Mouse (Mus musculus): Measurements from ENCODE around the gene Commd2. TPM values are rescaled to one million over a fixed set of nuclear protein-coding genes. Genes with fewer than 3 reads are reported as not detected.

Gene Commd2
- 27.0 and 32.4 TPM in 2 replicates for polyA plus RNA-seq (2011; ENCODE audit: insufficient read depth, insufficient read length, low read depth, missing spikeins)

DNA sequence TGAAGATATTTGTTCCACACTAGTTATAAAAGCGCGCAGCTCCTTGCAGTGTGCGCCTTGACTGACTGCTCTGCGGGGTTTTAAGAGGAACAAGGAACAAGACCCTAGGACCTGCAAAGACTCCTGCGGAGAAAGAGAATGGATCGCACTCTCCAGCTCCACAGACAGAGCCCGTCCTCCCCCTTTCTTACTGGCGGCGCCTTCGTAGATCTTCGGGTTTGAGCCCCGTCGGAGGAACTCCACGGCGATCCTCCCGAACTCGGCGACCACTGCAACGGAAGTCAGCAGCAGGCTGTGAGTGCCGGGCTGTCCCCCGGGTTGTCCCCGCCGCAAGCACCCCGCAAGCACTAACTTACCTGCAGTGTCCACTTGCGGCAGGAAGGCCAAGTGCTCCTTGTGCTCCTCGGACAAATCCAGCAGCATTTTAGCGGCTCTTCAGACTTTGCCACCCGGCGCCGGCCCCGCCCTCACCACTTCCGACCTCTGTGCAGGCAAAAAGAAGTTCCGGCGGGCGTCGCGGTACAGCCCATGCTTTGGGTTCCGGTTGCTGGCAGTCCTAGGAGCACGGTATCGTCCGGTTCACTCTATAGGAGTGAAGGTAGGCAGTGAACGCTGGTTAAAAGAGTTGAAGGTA is at the start of gene Commd2:
TSS of gene Commd2 (minus strand) at position 485 of the 634 bp plus-strand sequence.
- Histone ChIP-seq H3K4me1 (ENCODE audit: control insufficient read depth, insufficient read depth, low read length) (no peaks in the 10 kb centered on the region), H3K27ac (ENCODE audit: insufficient read depth, low read length) (no peak within 1 kb of the TSS), H3K9me3 (replicated peaks; ENCODE audit: control insufficient read depth, insufficient read depth, low read length, poor library complexity, severe bottlenecking) (no peaks in the 10 kb centered on the region), H3K27me3 (ENCODE audit: control insufficient read depth, insufficient read depth, low read length, poor library complexity, severe bottlenecking) (no peaks in the 10 kb centered on the region), H3K4me3 (ENCODE audit: low read depth, low read length) (peak within 1 kb of the TSS; percentile 100), H3K9ac (ENCODE audit: low read depth, poor library complexity, severe bottlenecking) (peak within 1 kb of the TSS; percentile 94), H3K36me3 (ENCODE audit: control insufficient read depth, insufficient read depth, low read length, poor library complexity, severe bottlenecking) (peaks cover 3% of the 10 kb centered on the region; the same call in 1 of the 2 replicates)
- TF ChIP-seq POLR2A (IDR thresholded peaks at IDR 0.05; ENCODE audit: insufficient read depth, low read length) (peak; percentile 74), CTCF (IDR thresholded peaks at IDR 0.05; ENCODE audit: low read depth, low read length) (no peak)

DNA sequence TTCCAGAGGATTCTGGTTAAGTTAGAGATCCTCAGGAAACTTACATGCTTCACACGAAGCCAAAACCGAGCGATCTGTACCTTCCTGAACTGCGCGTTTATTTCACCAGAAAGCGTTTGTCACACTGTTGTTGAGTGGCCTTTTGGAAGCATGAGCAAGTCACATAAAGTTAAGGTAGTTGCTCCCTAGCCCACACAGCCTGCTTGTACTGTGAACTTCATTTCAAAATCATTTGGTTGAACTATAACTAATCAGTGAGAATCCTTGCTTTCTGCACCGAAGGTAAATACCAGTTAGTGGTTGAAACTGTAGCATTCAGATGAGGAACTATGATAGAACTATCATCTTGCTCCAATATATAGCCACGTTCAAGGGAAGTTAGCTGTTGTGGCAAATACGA is 45.3 kb upstream of the Commd2 start:
- H3K9ac ChIP-seq (ENCODE audit: low read depth, poor library complexity, severe bottlenecking): no peak overlapping the region
- H3K27me3 ChIP-seq (ENCODE audit: control insufficient read depth, insufficient read depth, low read length, poor library complexity, severe bottlenecking): peaks cover 2% of the 10 kb centered on the region; the same call in 1 of the 2 replicates
- TF ChIP-seq CTCF (IDR thresholded peaks at IDR 0.05; ENCODE audit: low read depth, low read length): no peak
- no peak for TF ChIP-seq EP300 (IDR thresholded peaks at IDR 0.05; ENCODE audit: insufficient read depth, low read depth, low read length)
- no peak for TF ChIP-seq POLR2A (IDR thresholded peaks at IDR 0.05; ENCODE audit: insufficient read depth, low read length)
- H3K4me1 ChIP-seq (ENCODE audit: control insufficient read depth, insufficient read depth, low read length): no peaks in the 10 kb centered on the region
- no peak overlapping the region for H3K27ac ChIP-seq (ENCODE audit: insufficient read depth, low read length)
- H3K36me3 ChIP-seq (ENCODE audit: control insufficient read depth, insufficient read depth, low read length, poor library complexity, severe bottlenecking): no peaks in the 10 kb centered on the region
- no peaks in the 10 kb centered on the region for H3K9me3 ChIP-seq (replicated peaks; ENCODE audit: control insufficient read depth, insufficient read depth, low read length, poor library complexity, severe bottlenecking)
- no peak overlapping the region for H3K4me3 ChIP-seq (ENCODE audit: low read depth, low read length)

DNA sequence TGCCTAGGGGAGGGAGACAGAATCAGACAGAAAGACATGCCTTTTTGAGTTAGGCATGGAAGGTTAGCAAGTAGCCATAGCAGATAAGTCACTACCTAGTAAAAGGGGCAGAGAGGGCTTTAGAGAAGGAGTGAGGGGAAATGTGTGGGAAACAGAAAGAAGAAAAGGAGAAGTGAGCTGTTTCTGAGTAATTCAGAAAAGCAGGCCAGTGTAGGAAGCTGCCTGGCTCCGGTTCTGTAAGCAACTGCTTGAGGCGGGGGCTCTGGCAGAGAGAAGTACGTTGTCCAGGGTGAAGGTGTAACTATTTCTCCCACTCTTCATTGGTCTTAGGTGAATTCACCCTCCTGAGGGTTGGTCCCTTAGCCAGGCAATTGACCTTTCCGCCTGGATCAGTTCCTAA is 44.7 kb upstream of the Commd2 start:
- H3K9me3 ChIP-seq (replicated peaks; ENCODE audit: control insufficient read depth, insufficient read depth, low read length, poor library complexity, severe bottlenecking): no peaks in the 10 kb centered on the region
- TF ChIP-seq CTCF (IDR thresholded peaks at IDR 0.05; ENCODE audit: low read depth, low read length): no peak
- no peak for TF ChIP-seq POLR2A (IDR thresholded peaks at IDR 0.05; ENCODE audit: insufficient read depth, low read length)
- no peak for TF ChIP-seq EP300 (IDR thresholded peaks at IDR 0.05; ENCODE audit: insufficient read depth, low read depth, low read length)
- peaks cover 2% of the 10 kb centered on the region; the same call in 1 of the 2 replicates for H3K27me3 ChIP-seq (ENCODE audit: control insufficient read depth, insufficient read depth, low read length, poor library complexity, severe bottlenecking)
- H3K27ac ChIP-seq (ENCODE audit: insufficient read depth, low read length): no peak overlapping the region
- H3K4me3 ChIP-seq (ENCODE audit: low read depth, low read length): no peak overlapping the region
- H3K4me1 ChIP-seq (ENCODE audit: control insufficient read depth, insufficient read depth, low read length): no peaks in the 10 kb centered on the region
- H3K36me3 ChIP-seq (ENCODE audit: control insufficient read depth, insufficient read depth, low read length, poor library complexity, severe bottlenecking): no peaks in the 10 kb centered on the region
- H3K9ac ChIP-seq (ENCODE audit: low read depth, poor library complexity, severe bottlenecking): no peak overlapping the region

DNA sequence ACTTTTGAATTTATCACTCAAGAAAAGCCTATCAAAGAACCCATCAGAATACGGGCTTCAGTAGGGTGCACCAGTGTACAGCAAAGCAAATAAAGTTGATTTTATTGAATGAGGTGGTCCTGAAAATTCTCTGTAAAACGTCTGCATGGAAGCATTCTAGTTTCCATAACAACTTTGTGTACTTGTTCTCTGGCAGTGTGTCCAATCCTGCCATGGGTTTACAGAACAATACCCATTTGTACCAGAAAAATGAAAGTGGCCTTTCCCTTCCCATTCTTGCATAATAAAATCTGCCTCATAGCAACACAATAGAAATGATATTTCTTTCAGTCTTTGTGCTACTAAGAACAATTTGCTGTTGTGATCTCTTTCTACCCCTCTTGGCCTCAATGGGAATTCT is 41.2 kb upstream of the Commd2 start, which contains the start of gene Ankub1:
TSS of gene Ankub1 (minus strand) at position 81 of the 400 bp plus-strand sequence.
- Histone ChIP-seq H3K9ac (ENCODE audit: low read depth, poor library complexity, severe bottlenecking) (no peak within 1 kb of the TSS), H3K9me3 (replicated peaks; ENCODE audit: control insufficient read depth, insufficient read depth, low read length, poor library complexity, severe bottlenecking) (peaks cover 2% of the 10 kb centered on the region), H3K4me1 (ENCODE audit: control insufficient read depth, insufficient read depth, low read length) (no peaks in the 10 kb centered on the region), H3K27ac (ENCODE audit: insufficient read depth, low read length) (no peak within 1 kb of the TSS), H3K27me3 (ENCODE audit: control insufficient read depth, insufficient read depth, low read length, poor library complexity, severe bottlenecking) (peaks cover 2% of the 10 kb centered on the region; the same call in 1 of the 2 replicates), H3K4me3 (ENCODE audit: low read depth, low read length) (no peak within 1 kb of the TSS), H3K36me3 (ENCODE audit: control insufficient read depth, insufficient read depth, low read length, poor library complexity, severe bottlenecking) (no peaks in the 10 kb centered on the region)
- no peak for TF ChIP-seq EP300 (IDR thresholded peaks at IDR 0.05; ENCODE audit: insufficient read depth, low read depth, low read length)
- no peak for TF ChIP-seq CTCF (IDR thresholded peaks at IDR 0.05; ENCODE audit: low read depth, low read length)
- no peak for TF ChIP-seq POLR2A (IDR thresholded peaks at IDR 0.05; ENCODE audit: insufficient read depth, low read length)

DNA sequence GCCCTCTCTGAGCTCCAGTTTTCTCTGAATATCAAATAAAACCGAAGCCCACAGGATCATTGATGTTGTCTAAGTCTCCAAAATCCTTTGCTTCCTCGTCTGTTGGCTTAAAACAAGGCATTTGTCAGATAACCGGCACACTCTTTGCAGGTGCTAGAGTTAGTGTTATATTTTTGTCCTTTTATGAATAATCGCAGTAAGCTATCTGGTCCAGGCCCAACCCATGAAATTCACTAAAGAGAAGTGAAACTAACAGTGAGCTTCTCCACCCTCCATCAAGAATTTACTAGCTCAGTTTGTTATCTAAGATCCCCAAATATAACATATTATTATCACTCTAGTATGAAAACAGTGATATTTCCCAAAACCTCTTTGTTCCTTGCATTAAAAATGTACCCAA is 40.3 kb upstream of the Commd2 start:
- no peaks in the 10 kb centered on the region for H3K27me3 ChIP-seq (ENCODE audit: control insufficient read depth, insufficient read depth, low read length, poor library complexity, severe bottlenecking)
- no peak overlapping the region for H3K9ac ChIP-seq (ENCODE audit: low read depth, poor library complexity, severe bottlenecking)
- TF ChIP-seq CTCF (IDR thresholded peaks at IDR 0.05; ENCODE audit: low read depth, low read length) (no peak), POLR2A (IDR thresholded peaks at IDR 0.05; ENCODE audit: insufficient read depth, low read length) (no peak), EP300 (IDR thresholded peaks at IDR 0.05; ENCODE audit: insufficient read depth, low read depth, low read length) (no peak)
- H3K4me1 ChIP-seq (ENCODE audit: control insufficient read depth, insufficient read depth, low read length): no peaks in the 10 kb centered on the region
- H3K27ac ChIP-seq (ENCODE audit: insufficient read depth, low read length): no peak overlapping the region
- no peaks in the 10 kb centered on the region for H3K36me3 ChIP-seq (ENCODE audit: control insufficient read depth, insufficient read depth, low read length, poor library complexity, severe bottlenecking)
- no peak overlapping the region for H3K4me3 ChIP-seq (ENCODE audit: low read depth, low read length)
- peaks cover 3% of the 10 kb centered on the region for H3K9me3 ChIP-seq (replicated peaks; ENCODE audit: control insufficient read depth, insufficient read depth, low read length, poor library complexity, severe bottlenecking)

DNA sequence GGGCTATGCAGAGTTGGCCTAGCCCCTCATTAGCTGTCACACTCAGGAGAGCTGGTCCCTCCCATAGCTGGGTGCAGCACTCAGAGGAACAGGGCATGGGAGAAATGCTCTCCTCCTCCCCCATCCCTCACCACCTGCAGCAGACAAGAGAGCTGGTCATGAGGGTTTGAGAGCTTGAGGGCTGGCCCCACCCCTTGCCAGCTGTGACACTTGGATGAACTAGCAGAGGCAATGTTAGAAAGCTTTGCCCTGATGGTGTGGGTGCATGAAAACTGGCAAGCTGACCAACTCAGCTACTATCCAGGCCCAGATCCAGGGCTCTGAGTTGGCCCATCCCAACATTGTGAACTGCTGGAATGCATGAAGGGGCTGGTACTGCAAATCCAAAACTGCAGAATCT is 26.3 kb upstream of the Commd2 start:
- peaks cover 6% of the 10 kb centered on the region; the same call in 1 of the 2 replicates for H3K9me3 ChIP-seq (replicated peaks; ENCODE audit: control insufficient read depth, insufficient read depth, low read length, poor library complexity, severe bottlenecking)
- no peaks in the 10 kb centered on the region for H3K36me3 ChIP-seq (ENCODE audit: control insufficient read depth, insufficient read depth, low read length, poor library complexity, severe bottlenecking)
- no peak for TF ChIP-seq EP300 (IDR thresholded peaks at IDR 0.05; ENCODE audit: insufficient read depth, low read depth, low read length)
- H3K4me1 ChIP-seq (ENCODE audit: control insufficient read depth, insufficient read depth, low read length): no peaks in the 10 kb centered on the region
- H3K9ac ChIP-seq (ENCODE audit: low read depth, poor library complexity, severe bottlenecking): no peak overlapping the region
- no peak overlapping the region for H3K4me3 ChIP-seq (ENCODE audit: low read depth, low read length)
- no peak overlapping the region for H3K27ac ChIP-seq (ENCODE audit: insufficient read depth, low read length)
- H3K27me3 ChIP-seq (ENCODE audit: control insufficient read depth, insufficient read depth, low read length, poor library complexity, severe bottlenecking): no peaks in the 10 kb centered on the region
